Mouse (Mus musculus) bone marrow, adult 2 months (tissue): ENCODE measurements around the gene Pde1a. TPM values are rescaled to one million over a fixed set of nuclear protein-coding genes. Genes with fewer than 3 reads are reported as not detected.

Source experiments
- H3K27ac ChIP-seq: fragments of 200-500 bp; 2 replicates; pipeline ENCODE4 v1.5.1; 2012; ENCODE audit warnings: low read depth, mild to moderate bottlenecking, control low read depth, inconsistent platforms, low read length; ENCODE audit not compliant: control insufficient read depth, poor library complexity, insufficient read depth
- H3K4me1 ChIP-seq: fragments of 200-500 bp; 2 replicates; pipeline ENCODE4 v1.6.1; 2011; ENCODE audit warnings: low read length; ENCODE audit not compliant: control insufficient read depth, insufficient read depth
- H3K4me3 ChIP-seq: fragments of 200-500 bp; replicated peaks from 2 replicates; pipeline ENCODE3; 2011; ENCODE audit warnings: mild to moderate bottlenecking, low read depth, low read length, control low read depth; ENCODE audit not compliant: control insufficient read depth
- CTCF ChIP-seq: fragments of 200-500 bp; IDR thresholded peaks from 2 replicates; pipeline ENCODE4 v1.5.1; 2011; ENCODE audit warnings: low read length, control low read depth; ENCODE audit not compliant: control insufficient read depth, insufficient read depth
- POLR2A ChIP-seq: fragments of 200-500 bp; IDR thresholded peaks from 2 replicates; pipeline ENCODE4 v1.6.1; 2011; ENCODE audit warnings: low read depth, mild to moderate bottlenecking, control low read depth, low read length, borderline replicate concordance; ENCODE audit not compliant: control insufficient read depth
- WGBS: fragments of 180-500 bp; shearing (Covaris S2); methylation state at CpG from one replicate; pipeline ENCODE4 v1.1.7; 2018; 5-methylcytosine and 5-hydroxymethylcytosine counted together
- polyA plus RNA-seq: library from polyadenylated mRNA; stranded (reverse); fragments of >200 nt; gene quantifications from 2 replicates; pipeline ENCODE4 v1.2.4, GENCODE M21; 2011; ENCODE audit warnings: low replicate concordance; ENCODE audit not compliant: missing spikeins, insufficient read depth, insufficient read length

Pde1a gene
- polyA plus RNA-seq, 1 experiment, result 2.6 TPM

DNA sequence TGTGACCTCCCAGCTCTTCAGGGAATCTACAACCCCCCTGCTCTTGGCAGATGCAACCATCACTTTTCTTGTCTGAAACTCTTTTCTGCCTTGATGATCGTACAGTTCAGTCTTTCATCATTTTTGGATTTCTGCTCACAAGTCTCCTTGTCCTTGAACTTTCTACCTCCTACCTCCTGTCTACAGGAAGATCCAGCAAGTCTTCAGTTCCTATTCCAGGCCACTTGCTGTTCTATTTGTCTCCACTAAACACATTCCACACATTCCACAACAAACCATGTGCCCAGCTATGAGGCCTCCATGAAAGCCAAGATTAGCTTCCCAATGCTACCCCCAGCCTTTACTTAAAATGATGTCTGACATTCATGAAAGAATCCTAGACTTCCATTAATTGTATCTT lies 163.2 kb downstream of the Pde1a start:
- WGBS, result 83% methylated on average over 1 of the region's 1 CpGs
- H3K4me1 ChIP-seq, result no peaks in the 10 kb centered on the region
- H3K4me3 ChIP-seq, result no peak overlapping the region
- TF ChIP-seq POLR2A, result no peak
- TF ChIP-seq CTCF, result no peak
- no peak overlapping the region for H3K27ac ChIP-seq

DNA sequence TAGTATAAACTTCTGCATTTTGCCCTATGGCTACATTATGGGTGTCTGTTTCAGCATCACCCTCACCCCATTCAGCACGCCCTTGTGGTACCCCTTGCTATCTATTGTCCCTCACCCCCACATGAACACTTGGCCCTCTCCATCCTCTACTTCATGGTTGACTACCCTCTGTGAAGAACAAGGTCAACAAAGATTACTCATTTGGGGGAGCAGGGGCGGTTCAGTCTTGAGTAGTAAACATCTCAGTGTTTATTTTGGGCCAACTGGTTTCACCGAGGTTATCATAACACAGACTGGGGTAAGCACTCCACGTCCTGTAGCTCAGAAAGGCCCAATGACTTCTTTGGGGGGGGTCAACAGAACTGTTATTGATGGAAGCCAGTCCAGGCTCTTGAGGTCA lies 164.3 kb downstream of the Pde1a start:
- WGBS, result 67% methylated on average over 4 of the region's 4 CpGs

DNA sequence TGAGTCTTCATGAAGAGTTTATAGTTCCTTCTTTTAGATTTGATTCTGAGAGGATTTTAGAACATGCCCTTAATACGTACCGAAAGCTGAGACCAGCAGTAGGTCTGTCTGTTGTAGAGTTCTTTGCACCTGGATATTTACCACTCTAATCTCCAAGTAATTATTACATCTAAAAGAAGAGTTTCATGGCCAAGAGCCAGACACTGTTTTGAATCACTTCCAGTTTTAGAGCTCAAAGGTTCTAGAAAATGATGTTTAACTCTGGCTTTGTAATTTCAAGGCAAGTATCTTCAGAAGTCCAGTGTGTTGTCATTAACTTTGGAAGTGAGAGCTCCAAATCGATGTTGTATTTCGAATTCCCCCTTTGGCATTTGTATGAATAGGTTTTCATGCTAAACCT lies 167.8 kb downstream of the Pde1a start:
- TF ChIP-seq POLR2A (no peak), CTCF (no peak)
- WGBS, result 84% methylated on average over 4 of the region's 4 CpGs
- no peak overlapping the region for H3K27ac ChIP-seq
- no peak overlapping the region for H3K4me3 ChIP-seq
- H3K4me1 ChIP-seq, result no peaks in the 10 kb centered on the region

More for the DNA sequence above, 164.3 kb downstream of the Pde1a start:
- H3K4me3 ChIP-seq, result no peak overlapping the region
- no peaks in the 10 kb centered on the region for H3K4me1 ChIP-seq
- H3K27ac ChIP-seq, result no peak overlapping the region
- TF ChIP-seq CTCF, result no peak
- TF ChIP-seq POLR2A, result no peak

DNA sequence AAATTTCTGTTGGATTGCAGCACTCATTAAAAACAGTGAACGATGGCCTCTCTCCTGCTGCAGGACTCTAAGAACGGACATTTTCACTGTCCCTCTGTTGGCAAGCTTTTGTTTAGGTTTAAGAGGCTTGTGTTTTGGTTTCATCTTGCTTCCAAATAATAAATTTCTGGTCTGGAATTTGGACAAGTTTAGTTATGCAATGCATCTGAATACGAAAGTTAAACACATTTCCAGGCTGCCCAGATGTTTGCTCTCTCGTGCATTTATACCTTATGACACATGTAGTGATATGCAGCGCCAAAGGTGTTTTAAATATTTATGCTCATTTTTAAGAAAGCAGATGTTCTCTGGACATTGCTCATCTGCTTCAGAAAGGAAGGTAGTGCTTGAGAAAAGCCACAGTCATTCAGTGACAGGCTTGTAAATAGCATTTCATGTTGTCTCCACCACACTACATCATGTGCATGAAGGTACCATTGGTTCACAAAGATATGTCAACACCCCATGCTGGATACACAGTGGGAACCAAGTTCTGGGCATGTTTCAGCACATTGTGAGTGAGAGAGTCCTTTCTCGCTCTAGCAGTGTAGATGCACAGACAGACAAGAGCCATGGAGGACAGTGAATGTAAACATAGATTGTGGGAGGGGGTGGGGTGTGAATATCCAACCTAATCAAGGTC lies 171.5 kb downstream of the Pde1a start:
- WGBS, result 78% methylated on average over 6 of the region's 6 CpGs
- Histone ChIP-seq H3K4me1 (no peaks in the 10 kb centered on the region), H3K27ac (no peak overlapping the region), H3K4me3 (no peak overlapping the region)
- TF ChIP-seq CTCF, result no peak
- no peak for TF ChIP-seq POLR2A

DNA sequence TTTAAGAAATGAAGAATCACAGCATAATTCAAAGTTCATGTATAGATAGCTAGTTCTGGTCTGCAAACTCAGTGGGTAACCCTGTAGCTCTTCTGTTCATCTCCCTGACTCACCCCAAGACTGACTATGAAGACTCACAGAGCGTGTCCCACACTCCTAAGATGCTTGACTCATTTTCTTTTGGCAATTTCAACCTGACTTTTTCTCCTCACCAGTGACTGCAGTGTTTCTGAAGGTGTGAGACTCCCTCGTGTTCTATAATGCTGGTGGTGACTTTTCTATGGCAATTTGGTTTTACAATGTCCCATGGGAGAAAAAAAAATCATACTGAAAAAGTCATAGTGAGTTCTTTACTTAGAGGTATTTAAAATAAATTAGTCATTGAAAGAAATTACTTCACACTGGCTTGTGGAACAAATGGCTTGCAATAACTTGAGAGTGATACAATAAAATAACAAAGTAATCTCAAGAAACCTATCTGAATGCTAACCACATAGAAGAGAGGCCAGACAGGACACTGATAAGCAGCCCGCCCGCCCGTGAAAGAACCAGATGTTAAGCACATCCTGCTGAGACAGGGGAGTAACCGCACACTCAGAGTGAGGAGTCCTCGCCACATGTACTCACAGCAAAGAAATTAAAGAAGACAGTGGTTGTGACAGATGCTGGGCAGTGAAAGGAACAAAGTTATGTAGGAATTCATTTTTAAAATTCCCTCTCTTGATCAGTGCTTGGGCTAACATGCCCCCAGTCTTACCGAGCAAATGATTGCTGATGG lies 183.2 kb downstream of the Pde1a start:
- no peak overlapping the region for H3K27ac ChIP-seq
- H3K4me3 ChIP-seq, result no peak overlapping the region
- 51% methylated on average over 8 of the region's 8 CpGs for WGBS
- H3K4me1 ChIP-seq, result no peaks in the 10 kb centered on the region
- TF ChIP-seq CTCF (no peak), POLR2A (no peak)

DNA sequence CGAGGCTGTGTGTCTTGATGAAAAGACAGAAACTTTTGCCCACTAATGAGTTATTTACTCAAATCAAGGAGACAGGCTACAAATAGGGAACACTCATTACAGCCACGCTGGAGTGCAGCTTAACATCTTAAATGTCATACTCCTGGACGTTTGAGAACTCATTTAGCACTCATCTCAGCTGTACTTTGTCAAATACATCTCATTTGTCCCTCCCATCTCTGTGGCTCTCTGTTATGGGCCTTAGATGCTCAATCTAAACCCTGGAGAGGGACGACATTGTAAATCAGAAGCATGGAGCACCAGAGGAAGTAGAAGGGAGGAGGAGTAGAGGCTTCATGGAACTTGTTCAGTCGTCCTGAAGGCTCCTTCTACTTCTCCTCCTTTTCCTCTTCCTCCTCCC lies 194.6 kb downstream of the Pde1a start:
- no peaks in the 10 kb centered on the region for H3K4me1 ChIP-seq
- H3K4me3 ChIP-seq, result no peak overlapping the region
- no peak overlapping the region for H3K27ac ChIP-seq
- TF ChIP-seq POLR2A (no peak), CTCF (no peak)
- WGBS, result 47% methylated on average over 5 of the region's 5 CpGs

DNA sequence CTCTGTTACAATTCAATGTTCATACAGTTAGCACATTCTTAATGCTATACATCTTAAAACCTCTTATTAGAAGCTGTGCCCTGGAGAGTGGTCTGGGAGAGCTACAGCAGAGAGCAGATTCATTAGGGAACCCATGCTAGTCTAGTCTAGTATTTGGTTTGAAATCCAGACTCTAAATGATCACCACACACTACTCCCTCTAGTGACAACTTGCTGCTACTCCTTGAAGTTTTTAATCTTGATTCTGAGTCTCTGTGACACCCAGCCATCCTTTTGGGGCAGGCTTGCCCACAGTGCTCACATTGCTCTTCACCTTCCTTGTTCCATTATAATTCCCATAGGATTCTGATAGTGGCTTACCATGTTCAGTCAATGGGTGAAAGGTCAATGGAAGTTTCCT lies 206.9 kb downstream of the Pde1a start:
- Histone ChIP-seq H3K4me3 (no peak overlapping the region), H3K27ac (no peak overlapping the region), H3K4me1 (no peaks in the 10 kb centered on the region)
- no peak for TF ChIP-seq POLR2A
- TF ChIP-seq CTCF, result no peak

DNA sequence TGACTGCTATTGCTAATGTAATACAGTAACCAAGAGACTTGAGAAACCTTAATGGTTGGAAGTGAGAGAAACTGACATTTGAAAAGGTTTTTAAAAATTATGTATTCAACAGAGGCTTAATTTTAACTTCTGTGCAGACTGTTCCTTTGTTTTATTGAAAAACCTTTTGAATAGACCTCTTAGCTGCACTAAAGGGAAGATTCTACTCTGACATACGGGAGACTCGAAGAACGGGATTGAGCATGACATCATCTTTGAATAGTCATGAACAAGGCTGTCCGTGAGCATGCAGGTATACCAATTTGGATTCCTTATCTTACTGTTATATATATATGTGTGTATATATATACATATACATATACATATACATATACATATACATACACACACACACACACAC lies 207.9 kb downstream of the Pde1a start:
- no peak overlapping the region for H3K27ac ChIP-seq

DNA sequence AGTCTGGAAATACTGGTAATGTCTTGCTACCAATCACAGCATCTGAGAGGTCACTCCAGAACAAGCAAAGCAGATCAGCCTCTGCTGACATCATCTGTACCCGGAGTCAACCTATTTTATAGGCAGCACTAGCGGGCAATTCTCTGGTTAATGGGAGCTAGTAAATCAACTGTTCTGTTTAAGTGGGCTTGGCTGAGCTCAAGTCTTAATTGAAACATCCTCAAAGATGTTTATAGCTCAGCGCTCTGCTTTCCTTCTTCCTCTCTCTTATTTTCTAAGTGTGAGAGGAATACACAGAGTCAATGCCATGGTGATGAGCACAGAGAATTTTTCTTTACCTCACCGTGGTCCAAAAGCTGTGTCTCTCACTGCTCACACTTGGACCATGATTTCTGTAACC lies 208.8 kb downstream of the Pde1a start:
- no peak for TF ChIP-seq POLR2A
- TF ChIP-seq CTCF, result no peak
- H3K4me1 ChIP-seq, result no peaks in the 10 kb centered on the region
- no peak overlapping the region for H3K4me3 ChIP-seq
- no peak overlapping the region for H3K27ac ChIP-seq
- 71% methylated on average over 4 of the region's 4 CpGs for WGBS

More for the DNA sequence above, 207.9 kb downstream of the Pde1a start:
- WGBS, result 91% methylated on average over 4 of the region's 4 CpGs
- Histone ChIP-seq H3K4me3 (no peak overlapping the region), H3K4me1 (no peaks in the 10 kb centered on the region)
- no peak for TF ChIP-seq POLR2A
- no peak for TF ChIP-seq CTCF
